Mouse (Mus musculus) erythroblast, embryonic 14.5 days (primary cell): Measurements from ENCODE around the gene Slc22a16.

Source experiments
- GATA1 ChIP-seq: IDR thresholded peaks from 2 replicates; pipeline ENCODE4 v1.6.1; 2012; ENCODE audit warnings: low read length, inconsistent platforms, mixed read lengths
- TAL1 ChIP-seq: IDR thresholded peaks from 3 replicates; pipeline ENCODE4 v1.6.1; 2012; ENCODE audit warnings: low read length, inconsistent platforms, mixed read lengths

GRCm38 (mm10) chr10:40528668-40529067 is 41.5 kb upstream of the Slc22a16 start:
- TF ChIP-seq GATA1 (no peak), TAL1 (no peak)
